Mouse (Mus musculus) liver, adult 2 months (tissue): ENCODE data around the gene Schip1.

Experiments used
- CTCF ChIP-seq: fragments of 200-500 bp; IDR thresholded peaks from 2 replicates; pipeline ENCODE4 v1.5.1; 2011; ENCODE audit warnings: low read depth, low read length, control low read depth
- POLR2A ChIP-seq: fragments of 200-500 bp; IDR thresholded peaks from 2 replicates; pipeline ENCODE4 v1.6.1; 2011; ENCODE audit warnings: low read length, control low read depth; ENCODE audit not compliant: insufficient read depth; ENCODE audit errors: extremely low read depth

- TF ChIP-seq CTCF: no peak
- no peak for TF ChIP-seq POLR2A
Observed at GRCm38 (mm10) chr3:68656607-68657352, 592.2 kb downstream of the Schip1 start.
